Mouse (Mus musculus) lung, postnatal 0 days (tissue): ENCODE results near the gene Fchsd2. TPM values are rescaled to one million over a fixed set of nuclear protein-coding genes. Genes with fewer than 3 reads are reported as not detected.
A peak's percentile ranks its signal among the peaks of the same experiment; 100 is the strongest.

Source experiments
- ATAC-seq: fragments of 200-750 bp; cut with Nextera tagmentation; 2 replicates; pipeline ENCODE4 v1.8.0; 2017; ENCODE audit warnings: moderate library complexity
- DNase-seq: peaks from one replicate; pipeline ENCODE4 v3.0.0-alpha.2; 2016; ENCODE audit warnings: low spot score
- H3K27ac ChIP-seq: fragments of 300-500 bp; sonication (generic); 2 replicates; pipeline ENCODE4 v1.5.1; 2014; ENCODE audit warnings: antibody characterized with exemption, mild to moderate bottlenecking, low read length, mixed read lengths
- H3K27me3 ChIP-seq: fragments of 300-500 bp; sonication (generic); replicated peaks from 2 replicates; pipeline ENCODE4 v1.6.1; 2014; ENCODE audit warnings: low read length, mixed read lengths; ENCODE audit not compliant: insufficient read depth
- H3K36me3 ChIP-seq: fragments of 300-500 bp; sonication (generic); 2 replicates; pipeline ENCODE4 v1.6.1; 2014; ENCODE audit warnings: low read length, mixed read lengths; ENCODE audit not compliant: insufficient read depth
- H3K4me1 ChIP-seq: fragments of 300-500 bp; sonication (generic); 2 replicates; pipeline ENCODE4 v1.6.1; 2014; ENCODE audit warnings: antibody characterized with exemption, low read depth, low read length, mixed read lengths; ENCODE audit not compliant: insufficient read depth
- H3K4me2 ChIP-seq: fragments of 300-500 bp; sonication (generic); replicated peaks from 2 replicates; pipeline ENCODE4 v1.6.1; 2014; ENCODE audit warnings: low read depth, mild to moderate bottlenecking, low read length, moderate library complexity, mixed read lengths
- H3K4me3 ChIP-seq: fragments of 300-500 bp; sonication (generic); 2 replicates; pipeline ENCODE4 v1.5.1; 2014; ENCODE audit warnings: low read depth, low read length
- H3K9ac ChIP-seq: fragments of 300-500 bp; sonication (generic); replicated peaks from 2 replicates; pipeline ENCODE4 v1.6.1; 2014; ENCODE audit warnings: low read depth, mild to moderate bottlenecking
- H3K9me3 ChIP-seq: fragments of 300-500 bp; sonication (generic); 2 replicates; pipeline ENCODE4 v1.6.1; 2016; ENCODE audit warnings: low read length, mixed read lengths
- CTCF ChIP-seq: IDR thresholded peaks from 2 replicates; pipeline ENCODE4 v1.5.1; 2016; ENCODE audit warnings: antibody characterized with exemption, mild to moderate bottlenecking
- EP300 ChIP-seq: IDR thresholded peaks from 2 replicates; pipeline ENCODE4 v1.6.1; 2016; ENCODE audit warnings: antibody characterized with exemption, mild to moderate bottlenecking, control low read depth
- WGBS: fragments of 180-500 bp; shearing (Covaris S2); extraction: QIAGEN DNeasy Blood & Tissue Kit; methylation state at CpG from one replicate; pipeline ENCODE4 v1.1.7; 2014; 5-methylcytosine and 5-hydroxymethylcytosine counted together
- polyA plus RNA-seq: library from polyadenylated mRNA; unstranded; fragments of >200 nt; fragmentation: Nextera tagmentation; extraction: Ambion mirVana; gene quantifications from 2 replicates; pipeline ENCODE4 v1.2.1, GENCODE M21; 2015

Gene Fchsd2
- polyA plus RNA-seq, 1 experiment from 2014 or later: 16.0 TPM

GRCm38 (mm10) chr7:101314396-101314795, 221.7 kb downstream of the Fchsd2 start:
- Histone ChIP-seq H3K4me3 (no peak overlapping the region), H3K36me3 (no peaks in the 10 kb centered on the region), H3K27me3 (no peaks in the 10 kb centered on the region), H3K9me3 (no peaks in the 10 kb centered on the region), H3K4me2 (no peak overlapping the region), H3K4me1 (no peaks in the 10 kb centered on the region), H3K27ac (no peak overlapping the region), H3K9ac (no peak overlapping the region)
- WGBS: 48% methylated on average over 5 of the region's 5 CpGs
- no peak for DNase-seq
- ATAC-seq: no peak
- no peak for TF ChIP-seq CTCF
- no peak for TF ChIP-seq EP300

- TF ChIP-seq EP300: no peak
- no peak for TF ChIP-seq CTCF
- Histone ChIP-seq H3K27me3 (no peaks in the 10 kb centered on the region), H3K4me1 (peaks cover 7% of the 10 kb centered on the region), H3K4me3 (no peak overlapping the region), H3K9ac (no peak overlapping the region), H3K9me3 (no peaks in the 10 kb centered on the region), H3K4me2 (no peak overlapping the region), H3K27ac (no peak overlapping the region), H3K36me3 (no peaks in the 10 kb centered on the region)
- ATAC-seq (no peak), DNase-seq (no peak)
These were observed 223.0 kb downstream of the Fchsd2 start for GRCm38 (mm10) chr7:101315699-101316098.

- WGBS: 27% methylated on average over 6 of the region's 6 CpGs
- peak; percentile 75 for ATAC-seq
These were observed 223.9 kb downstream of the Fchsd2 start for GRCm38 (mm10) chr7:101316591-101317001.

GRCm38 (mm10) chr7:101317014-101317413, 224.4 kb downstream of the Fchsd2 start, which contains the start of gene Stard10:
TSS of gene Stard10 (plus strand) at chr7:101317086.
- no peak for ATAC-seq

More at GRCm38 (mm10) chr7:101316591-101317001, 223.9 kb downstream of the Fchsd2 start:
- H3K4me3 ChIP-seq: no peak overlapping the region
- no peak overlapping the region for H3K4me2 ChIP-seq
- no peak for TF ChIP-seq EP300
- no peak for TF ChIP-seq CTCF
- no peaks in the 10 kb centered on the region for H3K36me3 ChIP-seq
- no peaks in the 10 kb centered on the region for H3K27me3 ChIP-seq
- H3K4me1 ChIP-seq: peaks cover 7% of the 10 kb centered on the region
- 0 out of 2 replicates have a peak overlapping the region, but pooled peaks have one; percentile 14 for H3K27ac ChIP-seq
- no peak overlapping the region for H3K9ac ChIP-seq
- DNase-seq: peak; percentile 64
- H3K9me3 ChIP-seq: no peaks in the 10 kb centered on the region

GRCm38 (mm10) chr7:101318848-101319247, 226.2 kb downstream of the Fchsd2 start:
- no peaks in the 10 kb centered on the region for H3K9me3 ChIP-seq
- H3K4me1 ChIP-seq: peaks cover 10% of the 10 kb centered on the region
- no peak overlapping the region for H3K4me2 ChIP-seq
- no peak for DNase-seq
- H3K4me3 ChIP-seq: no peak overlapping the region
- ATAC-seq: no peak
- no peaks in the 10 kb centered on the region for H3K36me3 ChIP-seq
- 43% methylated on average over 4 of the region's 4 CpGs for WGBS
- H3K9ac ChIP-seq: no peak overlapping the region
- H3K27me3 ChIP-seq: no peaks in the 10 kb centered on the region
- TF ChIP-seq EP300: no peak
- no peak for TF ChIP-seq CTCF
- no peak overlapping the region for H3K27ac ChIP-seq

More at GRCm38 (mm10) chr7:101317014-101317413, 224.4 kb downstream of the Fchsd2 start, which contains the start of gene Stard10:
- no peak for TF ChIP-seq EP300
- no peak for TF ChIP-seq CTCF
- no peak for DNase-seq
- WGBS: 66% methylated on average over 3 of the region's 3 CpGs
- Histone ChIP-seq H3K4me2 (no peak within 1 kb of the TSS), H3K9ac (no peak within 1 kb of the TSS), H3K27ac (0 out of 2 replicates have a peak within 1 kb of the TSS, but pooled peaks have one; percentile 14), H3K27me3 (no peaks in the 10 kb centered on the region), H3K36me3 (no peaks in the 10 kb centered on the region), H3K9me3 (no peaks in the 10 kb centered on the region), H3K4me1 (peaks cover 7% of the 10 kb centered on the region), H3K4me3 (no peak within 1 kb of the TSS)

GRCm38 (mm10) chr7:101319796-101320195, 227.1 kb downstream of the Fchsd2 start:
- Histone ChIP-seq H3K4me1 (peaks cover 12% of the 10 kb centered on the region), H3K36me3 (no peaks in the 10 kb centered on the region), H3K9ac (no peak overlapping the region), H3K9me3 (no peaks in the 10 kb centered on the region), H3K27ac (no peak overlapping the region), H3K27me3 (no peaks in the 10 kb centered on the region), H3K4me3 (no peak overlapping the region), H3K4me2 (no peak overlapping the region)
- DNase-seq (no peak), ATAC-seq (no peak)
- WGBS: 70% methylated on average over 1 of the region's 1 CpGs
- TF ChIP-seq EP300 (no peak), CTCF (no peak)
